Mouse (Mus musculus) erythroblast, embryonic 14.5 days (primary cell): Measurements from ENCODE around the gene Wdfy3.

ENCODE experiments used
- GATA1 ChIP-seq: IDR thresholded peaks from 2 replicates; pipeline ENCODE4 v1.6.1; 2012; ENCODE audit warnings: low read length, inconsistent platforms, mixed read lengths
- TAL1 ChIP-seq: IDR thresholded peaks from 3 replicates; pipeline ENCODE4 v1.6.1; 2012; ENCODE audit warnings: low read length, inconsistent platforms, mixed read lengths

GRCm38 (mm10) chr5:102095576-102095975 lies 25.9 kb upstream of the Wdfy3 start:
- TF ChIP-seq GATA1: no peak
- TF ChIP-seq TAL1: no peak
